Mouse (Mus musculus) adrenal gland (tissue): ENCODE results near the gene Gm49721.
"Not testable (repeated sequence)": the region's sequence is repeated elsewhere in the genome, so short reads cannot be mapped to it uniquely, and the experiment has no call there.

Experiments used
- intact Hi-C: fragments of 180-260 bp; cut with DNase I; formaldehyde crosslinking; loops from one replicate; pipeline ENCODE4 v1.15.1; 2025

Gene Gm49721

DNA sequence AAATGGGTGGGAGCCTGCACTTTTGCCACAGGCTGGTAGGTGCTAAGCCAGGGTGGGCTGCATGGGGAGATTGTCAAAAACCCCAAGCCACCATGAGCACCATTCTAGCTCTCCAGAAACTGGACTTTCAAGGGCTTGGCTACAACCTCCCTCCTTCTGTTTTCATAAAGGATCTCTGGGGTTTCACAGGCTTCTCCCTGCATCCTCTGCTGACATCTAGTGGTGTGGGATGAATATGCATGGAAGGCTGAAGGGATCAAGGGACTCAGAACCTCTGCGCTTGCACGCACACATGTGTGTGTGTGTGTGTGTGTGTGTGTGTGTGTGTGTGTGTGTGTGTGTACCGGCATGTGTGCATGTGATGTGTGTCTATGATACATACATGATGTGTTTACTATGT, 95.8 kb downstream of the Gm49721 start:
- intact Hi-C loops, result not testable (repeated sequence)

DNA sequence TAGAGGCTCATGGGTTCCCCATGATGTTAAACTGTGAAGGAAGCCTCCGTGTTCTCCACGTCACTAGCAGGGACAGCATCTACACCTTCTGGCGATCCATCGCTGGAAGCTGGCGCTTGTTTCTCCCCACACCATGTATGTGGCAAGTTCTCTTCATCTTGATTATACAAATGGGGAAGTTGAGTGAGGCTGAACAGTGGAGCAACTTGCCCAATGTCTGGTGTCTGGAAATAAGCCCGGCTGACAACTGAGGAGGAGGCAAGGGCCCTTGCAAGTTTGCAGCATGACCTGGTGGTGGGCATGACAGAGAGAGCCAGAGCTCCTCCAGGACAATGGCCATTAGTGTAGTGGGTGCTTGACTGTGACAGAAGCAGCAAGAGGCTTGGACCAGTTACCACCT, 96.8 kb downstream of the Gm49721 start:
- intact Hi-C loops, result not testable (repeated sequence)

DNA sequence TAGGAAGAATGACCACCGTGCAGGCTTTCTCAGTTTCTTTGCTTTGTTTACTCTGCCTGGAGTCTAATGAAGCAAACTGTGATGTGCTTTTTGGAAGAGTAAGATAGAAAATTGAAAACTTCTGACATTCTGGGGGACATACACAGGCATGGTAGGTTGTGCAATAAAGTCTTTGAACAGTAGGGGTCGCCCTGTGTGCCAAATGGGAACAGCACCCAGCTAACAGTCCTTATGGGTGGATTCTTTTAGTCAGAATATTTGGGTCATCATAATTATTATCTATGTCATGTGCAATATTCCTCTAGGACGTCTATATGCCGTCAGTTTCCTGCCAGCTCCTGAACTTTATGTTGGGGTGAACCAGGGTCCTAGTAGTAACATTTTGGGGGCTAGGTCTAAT, 100.9 kb downstream of the Gm49721 start:
- intact Hi-C loops, result not testable (repeated sequence)

DNA sequence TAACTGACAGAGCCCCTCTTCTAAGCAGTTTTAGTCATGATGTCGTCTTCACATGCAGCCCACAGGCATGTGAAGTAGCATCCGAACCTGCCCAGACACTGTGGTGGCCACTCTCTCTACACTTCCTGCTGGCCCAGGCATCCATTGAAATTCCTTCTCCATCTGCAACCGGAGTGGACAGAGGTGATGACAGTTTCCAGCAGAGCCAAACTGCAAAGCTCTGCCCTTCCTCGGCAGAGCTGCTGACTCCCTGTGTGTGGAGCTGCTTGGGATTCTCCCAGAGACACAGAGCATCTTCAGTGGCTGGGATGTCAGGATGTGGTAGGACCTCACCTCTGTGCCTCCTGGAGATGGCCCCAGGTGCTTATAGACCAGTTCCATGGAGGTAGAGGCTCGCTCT, 105.8 kb downstream of the Gm49721 start:
- intact Hi-C loops, result not testable (repeated sequence)

DNA sequence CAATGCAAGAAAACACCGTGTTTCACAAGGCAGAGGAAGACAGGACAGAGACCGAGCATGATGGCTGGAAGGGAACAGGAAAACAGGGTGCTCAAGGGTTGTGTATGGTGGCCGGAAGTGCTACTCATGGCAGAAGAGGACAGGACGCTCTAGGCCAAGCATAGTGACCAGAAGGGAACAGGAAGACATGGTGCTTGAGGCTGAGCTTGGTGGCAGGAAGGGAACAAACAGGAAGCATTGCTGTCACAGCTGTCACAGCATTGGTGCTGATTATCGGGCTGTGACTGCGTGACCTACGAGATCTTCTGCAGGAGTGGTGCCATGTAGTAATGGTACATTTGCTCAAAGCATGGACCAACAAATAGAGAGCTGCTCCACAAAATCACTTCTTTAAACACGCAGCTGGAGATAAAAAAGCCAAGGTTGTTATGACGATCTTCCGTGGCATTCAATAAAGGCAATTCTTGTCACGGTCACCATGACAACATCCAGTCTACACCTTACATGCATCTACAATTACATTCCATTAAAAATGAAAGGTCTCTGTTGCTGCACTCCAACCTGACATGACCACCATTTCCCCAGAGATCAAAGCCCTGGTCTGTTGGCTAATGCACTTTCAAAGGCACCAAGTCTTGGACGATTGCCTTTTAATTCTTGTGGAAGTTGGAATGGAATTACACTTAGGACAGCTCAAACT, 106.9 kb downstream of the Gm49721 start:
- intact Hi-C loops, result not testable (repeated sequence)

DNA sequence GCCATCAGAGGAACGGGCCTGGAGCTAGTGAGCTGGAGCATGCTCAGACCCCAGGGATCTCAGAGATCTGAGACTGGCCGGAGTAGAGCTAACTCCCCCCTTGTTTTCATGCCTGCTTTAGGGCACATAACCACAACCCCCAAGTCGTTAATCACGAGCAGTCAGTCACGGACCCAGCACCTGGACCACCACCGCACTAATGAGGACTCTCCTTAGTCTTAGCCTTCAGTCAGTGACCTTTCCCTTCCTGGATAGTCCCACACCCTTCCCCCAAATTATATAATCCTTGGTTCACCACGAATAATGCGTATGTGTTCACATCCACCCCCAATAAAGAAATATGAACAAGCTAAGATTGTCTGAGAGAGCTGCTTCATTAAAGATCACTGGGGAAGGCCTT, 108.1 kb downstream of the Gm49721 start:
- intact Hi-C loops, result not testable (repeated sequence)
